16 mouse cellular contexts compared by ENCODE assay signal in genomic region chr1:21253856-21254255, GRCm38 (mm10). TPM values are rescaled to one million over a fixed set of nuclear protein-coding genes. Genes with fewer than 3 reads are reported as not detected.
"Had no signal": no experiment of that assay in that cellular context is flagged by ENCODE, and none has a peak within 500 bp of the region (broad histone marks: within the 10 kb centered on the region; RNA-seq: fewer than 3 reads in every experiment).

No protein-coding gene starts in this region.

- H3K27me3 ChIP-seq: liver, embryonic 12.5 days; liver, embryonic 15.5 days; lung, embryonic 15.5 days had no signal

- H3K9ac ChIP-seq: liver, embryonic 12.5 days; liver, embryonic 15.5 days; lung, embryonic 15.5 days had no signal

- H3K4me1 ChIP-seq: liver, embryonic 12.5 days; megakaryocyte, embryonic 14.5 days had no signal

- H3K27ac ChIP-seq: kidney, postnatal 0 days; layer of hippocampus, adult 2 months; liver, embryonic 12.5 days; liver, embryonic 15.5 days; lung, embryonic 15.5 days; midbrain, embryonic 10.5 days had no signal

- DNase-seq: kidney, postnatal 25 days; layer of hippocampus, adult 9-11 months; lung, adult 18-20 months; lung, postnatal 10 days; lung, postnatal 36 days; midbrain, embryonic 14.5 days; thymus, adult 18-20 months; thymus, postnatal 36 days had no signal

- H3K4me3 ChIP-seq: layer of hippocampus, adult 2 months; liver, embryonic 12.5 days; liver, embryonic 15.5 days; lung, embryonic 15.5 days; megakaryocyte, embryonic 14.5 days; midbrain, embryonic 10.5 days had no signal

- H3K9me3 ChIP-seq: liver, embryonic 12.5 days; liver, embryonic 15.5 days; lung, embryonic 15.5 days; megakaryocyte, embryonic 14.5 days; midbrain, embryonic 10.5 days had no signal

- H3K36me3 ChIP-seq: liver, embryonic 12.5 days; liver, embryonic 15.5 days; lung, embryonic 15.5 days; midbrain, embryonic 10.5 days had no signal

RNA-seq across cellular contexts. Expression of gene Gsta3, which starts 13.5 kb away (rescaled TPM):
- total RNA-seq: midbrain, postnatal 0 days had no signal
